Mouse (Mus musculus) erythroid progenitor cell, adult 5-6 weeks (primary cell): ENCODE results near the gene Fam133b. TPM values are rescaled to one million over a fixed set of nuclear protein-coding genes. Genes with fewer than 3 reads are reported as not detected.

Source experiments
- ATAC-seq: replicated peaks from 2 replicates; pipeline ENCODE4 v1.8.0; 2016; ENCODE audit warnings: moderate number of reproducible peaks, mild to moderate bottlenecking, moderate TSS enrichment, inconsistent platforms; ENCODE audit not compliant: poor library complexity, low FRiP score, severe bottlenecking
- total RNA-seq, 2 experiments: library from RNA; stranded (forward) in 1 of 2; stranded (reverse) in 1 of 2; fragments of 150-400 nt in 1 of 2; fragments of 186-747, 209-891 nt in 1 of 2; gene quantifications; 2 replicates each; pipeline versions ENCODE4 v1.2.3 to v1.2.4; 2015 to 2017; ENCODE audit warnings: low replicate concordance in 2 of 2

Fam133b gene
- total RNA-seq (2015; ENCODE audit: low replicate concordance) (57.0 and 58.4 TPM in 2 replicates), total RNA-seq (2017; ENCODE audit: low replicate concordance) (102 and 153 TPM in 2 replicates)

GRCm38 (mm10) chr5:3543629-3544479 lies at the start of gene Fam133b:
Gene Fam133b, plus strand, starts transcription at chr5:3543833.
- peak; percentile 94 for ATAC-seq

- no peak for ATAC-seq
Measured at GRCm38 (mm10) chr5:3493968-3494367, 49.7 kb upstream of the Fam133b start.

GRCm38 (mm10) chr5:3494452-3495187 lies 49.0 kb upstream of the Fam133b start:
- no peak for ATAC-seq

- no peak for ATAC-seq
Measured at GRCm38 (mm10) chr5:3497505-3497925, 46.1 kb upstream of the Fam133b start.

- ATAC-seq = no peak
Measured at GRCm38 (mm10) chr5:3500298-3500697, 43.3 kb upstream of the Fam133b start.

GRCm38 (mm10) chr5:3500957-3501563 lies 42.6 kb upstream of the Fam133b start:
- no peak for ATAC-seq

- no peak for ATAC-seq
Measured at GRCm38 (mm10) chr5:3501564-3502001, 42.0 kb upstream of the Fam133b start.

- peak; percentile 39; the same call in 1 of the 2 replicates for ATAC-seq
Measured at GRCm38 (mm10) chr5:3502610-3503350, 40.9 kb upstream of the Fam133b start.

- ATAC-seq = no peak
Measured at GRCm38 (mm10) chr5:3503373-3503772, 40.3 kb upstream of the Fam133b start.

GRCm38 (mm10) chr5:3503836-3504323 lies 39.8 kb upstream of the Fam133b start:
- ATAC-seq = no peak

GRCm38 (mm10) chr5:3504453-3504852 lies 39.2 kb upstream of the Fam133b start:
- ATAC-seq = no peak

GRCm38 (mm10) chr5:3505553-3505952 lies 38.1 kb upstream of the Fam133b start:
- ATAC-seq = no peak

- ATAC-seq = no peak
Measured at GRCm38 (mm10) chr5:3508480-3509381, 34.9 kb upstream of the Fam133b start.

GRCm38 (mm10) chr5:3509503-3509902 lies 34.1 kb upstream of the Fam133b start:
- no peak for ATAC-seq

- ATAC-seq = no peak
Measured at GRCm38 (mm10) chr5:3511097-3511795, 32.4 kb upstream of the Fam133b start.

GRCm38 (mm10) chr5:3512584-3512983 lies 31.0 kb upstream of the Fam133b start:
- peak; percentile 72 for ATAC-seq

- ATAC-seq = peak; percentile 57
Measured at GRCm38 (mm10) chr5:3514901-3515311, 28.7 kb upstream of the Fam133b start.

- ATAC-seq = no peak
Measured at GRCm38 (mm10) chr5:3515477-3515876, 28.2 kb upstream of the Fam133b start.
